Mouse (Mus musculus) cerebellum, postnatal 10 days (tissue): ENCODE measurements around the gene Gm47995.

ENCODE experiments used
- DNase-seq, 2 experiments: peaks; one replicate each; pipeline ENCODE4 v3.0.0; 2021; ENCODE audit warnings: mixed read lengths in 2 of 2

Gene Gm47995

GRCm38 (mm10) chr1:151232346-151232745, 34.1 kb downstream of the Gm47995 start:
- DNase-seq = no peak

GRCm38 (mm10) chr1:151233756-151234155, 35.5 kb downstream of the Gm47995 start:
- DNase-seq = no peak

- DNase-seq = no peak
Observed at GRCm38 (mm10) chr1:151235574-151235973, 37.3 kb downstream of the Gm47995 start.

- DNase-seq = peak in 1 of 2 experiments; percentile 8
Observed at GRCm38 (mm10) chr1:151236141-151236930, 38.1 kb downstream of the Gm47995 start.

GRCm38 (mm10) chr1:151237780-151238179, 39.5 kb downstream of the Gm47995 start:
- DNase-seq = no peak

- no peak for DNase-seq
Observed at GRCm38 (mm10) chr1:151243332-151243731, 45.1 kb downstream of the Gm47995 start.

- DNase-seq = no peak
Observed at GRCm38 (mm10) chr1:151244013-151244412, 45.8 kb downstream of the Gm47995 start.

- no peak for DNase-seq
Observed at GRCm38 (mm10) chr1:151244761-151245160, 46.5 kb downstream of the Gm47995 start.

GRCm38 (mm10) chr1:151245165-151245564, 46.9 kb downstream of the Gm47995 start:
- DNase-seq = no peak

- no peak for DNase-seq
Observed at GRCm38 (mm10) chr1:151245846-151246245, 47.6 kb downstream of the Gm47995 start.
